ENCODE assay signal across 1 mouse cellular context in genomic region chr17:25883824-25884223, GRCm38 (mm10).
TF ChIP-seq lines count a peak whose summit lies in the region.

No protein-coding gene starts in this region.

TF ChIP-seq in myocyte, 11 proteins besides CTCF, POLR2A, EP300 and RAD21:
- TF ChIP-seq POLR2AphosphoS2 (IDR thresholded peaks at IDR 0.05; ENCODE audit: insufficient read length, low read depth) = peak; percentile 27
- no peak for TF ChIP-seq REST (IDR thresholded peaks at IDR 0.05; ENCODE audit: insufficient read depth, insufficient read length)
